Mouse (Mus musculus) granulocyte monocyte progenitor cell, adult 5-6 weeks (primary cell): Measurements from ENCODE around the gene Mdm1. TPM values are rescaled to one million over a fixed set of nuclear protein-coding genes. Genes with fewer than 3 reads are reported as not detected.

Experiments
- ATAC-seq: replicated peaks from 2 replicates; pipeline ENCODE4 v1.8.0; 2016; ENCODE audit warnings: mild to moderate bottlenecking, moderate TSS enrichment, inconsistent platforms; ENCODE audit not compliant: poor library complexity, severe bottlenecking
- total RNA-seq, 2 experiments: library from RNA; stranded (forward) in 1 of 2; stranded (reverse) in 1 of 2; fragments of 200-712, 200-1000 nt in 1 of 2; fragments of >200 nt in 1 of 2; fragmentation: Nextera tagmentation in 1 of 2; gene quantifications; 2 replicates each; pipeline ENCODE4 v1.2.3; 2014 to 2017

The Mdm1 gene
- 11.8 and 13.8 TPM in 2 replicates for total RNA-seq (2014; fragmentation: Nextera tagmentation)
- total RNA-seq (2017) = 33.8 and 47.5 TPM in 2 replicates

DNA sequence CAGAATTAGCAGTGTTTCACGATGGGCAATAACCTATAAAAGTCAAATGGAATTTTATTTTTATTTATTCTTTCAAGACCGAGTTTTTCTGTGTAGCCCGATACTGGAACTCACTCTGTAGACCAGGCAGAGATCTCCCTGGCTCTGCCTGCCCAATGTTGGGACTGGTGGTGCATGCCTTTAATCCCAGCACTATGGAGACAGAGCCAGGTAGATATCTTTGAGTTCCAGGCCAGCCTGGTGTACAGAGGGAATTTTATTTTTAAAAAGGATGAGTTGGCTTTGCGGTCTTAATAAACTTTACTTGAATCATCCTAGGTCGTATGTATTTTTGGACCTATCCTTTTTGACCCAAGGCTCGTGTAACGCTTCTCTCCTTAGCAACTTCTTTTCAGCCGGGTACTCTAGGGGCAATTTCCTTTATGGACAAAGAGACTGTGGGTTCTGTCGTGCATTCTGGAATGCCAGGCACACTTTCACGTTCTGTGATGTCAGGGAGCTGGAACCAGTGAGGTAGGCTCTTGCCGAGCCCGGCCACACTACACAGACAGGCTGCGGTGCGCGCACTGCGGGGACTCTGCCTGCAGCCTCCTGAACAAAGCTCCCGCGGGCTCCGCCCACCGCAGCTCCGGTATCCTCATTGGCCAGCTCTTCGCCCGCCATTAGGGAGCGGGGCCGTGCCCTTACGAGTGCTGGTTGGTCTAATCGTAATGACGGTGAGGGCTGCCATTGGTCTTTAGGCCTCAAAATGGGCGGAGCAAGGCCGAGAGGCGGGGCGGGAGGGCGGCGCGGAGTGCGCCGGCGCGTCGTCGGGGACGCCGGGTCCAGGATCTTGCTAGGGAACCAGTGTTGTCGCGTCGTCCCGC lies at the start of gene Mdm1:
TSS of gene Mdm1 (plus strand) at position 794 of the 866 bp plus-strand sequence.
- peak; percentile 96 for ATAC-seq

DNA sequence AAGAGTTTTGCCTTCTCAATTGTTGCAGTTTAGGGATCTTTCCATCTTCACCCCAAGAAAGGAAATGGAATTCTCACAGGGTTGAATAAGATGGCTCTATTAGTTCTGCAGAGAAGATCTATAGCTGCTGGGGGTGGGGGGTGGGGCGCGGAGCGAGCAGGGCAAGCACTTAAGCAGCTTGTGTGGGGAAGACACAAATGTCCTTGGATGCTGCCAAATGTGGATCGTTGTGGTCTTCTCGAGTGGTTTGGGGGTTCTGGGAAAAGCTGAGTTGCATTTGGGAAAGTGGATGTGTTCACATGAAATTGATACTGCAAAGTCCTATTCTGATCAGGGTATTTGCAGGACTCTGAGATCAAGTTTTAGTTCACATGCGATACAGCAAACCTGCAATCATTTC lies 48.9 kb upstream of the Mdm1 start:
- no peak for ATAC-seq

DNA sequence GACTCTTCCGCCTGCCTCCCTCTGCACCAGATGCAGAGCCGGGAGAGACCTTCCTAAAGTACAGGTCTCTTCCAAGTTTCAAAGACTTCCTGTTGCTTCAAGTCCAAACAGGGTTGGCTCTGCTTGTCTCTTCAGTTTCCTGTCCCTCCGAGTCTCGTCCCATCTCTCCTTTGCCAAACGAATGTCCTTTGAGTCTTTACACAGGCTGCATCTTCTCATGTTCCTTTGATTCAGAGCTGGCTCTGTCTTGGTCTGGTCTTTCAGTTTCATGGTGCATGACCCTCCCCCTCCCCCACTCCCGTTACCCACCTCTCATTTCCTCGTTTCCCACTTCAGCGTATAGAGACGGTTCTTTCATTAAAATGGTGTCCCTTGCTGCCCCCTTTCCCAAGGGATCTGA lies 47.9 kb upstream of the Mdm1 start:
- ATAC-seq = no peak

DNA sequence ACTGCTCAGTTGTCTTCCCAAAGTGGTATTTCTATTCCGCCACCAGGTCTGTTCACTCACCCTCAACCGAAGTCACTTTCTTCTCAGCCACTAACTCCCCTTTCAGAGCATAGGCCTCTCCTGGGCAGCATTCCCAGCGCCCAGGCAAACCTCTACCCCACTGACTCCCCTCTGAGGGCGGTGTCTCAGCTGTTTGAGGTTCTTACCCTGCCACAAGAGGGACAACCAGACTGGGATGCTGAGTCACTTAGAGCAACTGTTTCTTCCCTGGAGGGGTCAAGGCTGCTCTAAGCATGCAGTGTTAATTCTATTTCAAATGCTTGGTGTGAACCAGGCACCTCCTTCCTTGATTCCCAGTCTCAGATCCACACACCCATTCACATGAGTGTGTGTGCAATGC lies 46.8 kb upstream of the Mdm1 start:
- ATAC-seq = no peak

DNA sequence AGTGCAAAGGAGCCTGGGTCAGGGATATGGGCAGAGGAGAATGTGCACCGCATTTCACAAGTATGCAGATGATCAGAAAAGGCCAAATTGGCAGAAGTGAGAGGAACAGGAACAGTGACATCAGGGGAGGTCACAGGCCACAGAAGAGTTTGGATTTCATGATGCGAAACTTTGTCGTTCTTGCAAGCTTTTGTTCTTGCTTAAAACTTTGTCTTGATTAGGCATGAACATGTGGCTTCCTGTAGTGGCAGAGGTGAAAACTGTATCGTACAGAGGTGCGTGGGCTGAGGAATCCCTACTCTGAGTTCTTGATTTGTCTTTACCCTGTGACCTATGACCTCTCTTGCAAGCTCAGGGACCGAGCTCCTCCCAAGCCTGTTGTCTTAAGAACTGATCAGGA lies 45.4 kb upstream of the Mdm1 start:
- ATAC-seq = peak; percentile 18

DNA sequence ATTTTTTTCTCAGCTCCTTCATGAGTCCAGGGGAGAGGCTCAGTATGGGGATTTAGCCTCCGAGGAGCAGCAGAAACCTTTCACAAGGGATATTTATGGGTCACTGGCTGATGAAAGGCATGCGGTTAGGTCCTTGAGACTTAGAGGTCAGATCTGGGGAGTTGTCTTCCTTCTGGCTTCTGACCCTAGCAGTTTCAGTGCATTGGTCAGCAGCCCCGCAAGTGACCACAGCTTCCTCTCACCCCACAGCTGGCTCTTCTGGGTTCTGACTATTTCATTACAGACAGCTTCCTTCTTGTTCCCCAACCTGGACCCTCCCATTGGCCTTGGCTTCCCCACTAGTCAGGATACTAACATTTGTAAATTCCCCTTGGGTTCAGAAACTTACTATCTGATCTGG lies 43.7 kb upstream of the Mdm1 start:
- ATAC-seq = peak; percentile 57

DNA sequence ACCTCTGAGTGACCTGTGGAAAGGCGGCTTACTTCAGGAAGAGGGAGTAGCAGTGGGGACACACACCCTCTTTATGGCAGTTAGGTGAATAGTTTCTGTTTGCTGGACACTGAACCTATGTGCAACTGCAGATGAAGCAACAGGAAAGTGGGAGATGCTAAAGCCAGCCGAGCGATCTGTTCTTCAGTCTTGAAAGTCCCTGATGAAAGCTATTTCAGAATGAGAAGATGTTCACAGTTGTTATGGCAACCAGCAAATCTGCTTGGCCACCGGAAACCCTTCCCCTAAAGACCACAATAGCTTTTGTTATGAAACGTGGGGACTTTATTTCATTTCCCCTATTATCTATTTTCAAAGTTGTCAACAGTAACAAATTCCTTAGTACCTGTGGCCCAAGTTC lies 41.0 kb upstream of the Mdm1 start:
- ATAC-seq = peak; percentile 31

DNA sequence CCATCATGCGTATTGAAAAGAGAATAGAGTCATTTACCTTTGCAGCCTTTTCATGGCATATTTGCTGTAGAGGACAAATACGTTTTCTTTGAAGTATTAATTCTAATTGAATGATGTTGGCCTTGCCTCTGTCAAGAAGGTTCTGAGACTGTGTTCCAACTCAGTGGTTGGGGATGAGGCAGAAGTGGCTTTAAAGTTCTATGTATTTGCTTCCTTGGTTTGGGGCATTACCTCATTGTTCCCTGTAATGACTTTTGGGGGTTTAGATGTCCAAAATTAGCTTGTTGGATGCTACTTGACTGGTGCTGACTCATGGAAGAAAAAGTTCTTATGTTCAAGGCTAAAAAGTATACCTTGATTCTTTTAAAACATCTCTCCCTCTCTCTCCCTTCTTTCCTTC lies 40.6 kb upstream of the Mdm1 start:
- no peak for ATAC-seq

DNA sequence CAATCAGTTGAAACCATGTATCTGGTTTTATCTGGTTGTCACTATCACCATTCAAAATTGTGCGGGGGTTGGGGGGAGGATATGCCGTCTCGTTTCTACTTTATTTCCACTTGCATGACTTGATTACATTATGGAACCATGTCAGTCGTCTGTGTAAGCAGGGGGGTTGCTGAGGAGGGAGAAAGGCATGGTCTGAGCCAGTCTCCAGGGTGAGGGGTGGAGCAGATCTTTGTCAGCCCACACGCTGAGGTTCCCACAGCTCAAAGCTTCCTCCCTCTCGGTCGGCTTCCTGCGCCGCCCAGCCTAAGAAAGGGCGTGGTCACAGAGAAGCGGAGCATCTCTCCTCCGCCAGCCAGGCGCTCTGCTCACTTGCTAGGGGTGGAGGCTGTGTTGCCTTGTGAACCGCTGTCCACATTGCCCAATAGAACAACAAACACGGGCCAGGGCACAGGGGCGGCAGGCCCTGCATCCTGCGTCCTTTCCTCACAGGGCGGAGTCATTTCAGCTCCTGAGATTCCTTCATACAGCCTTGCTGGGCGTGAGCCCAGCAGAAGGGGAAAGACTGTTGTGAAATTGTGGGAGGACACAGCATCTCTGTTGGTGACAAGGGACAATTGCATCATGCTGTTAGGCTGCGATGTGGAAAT lies 38.5 kb upstream of the Mdm1 start:
- peak; percentile 76 for ATAC-seq

DNA sequence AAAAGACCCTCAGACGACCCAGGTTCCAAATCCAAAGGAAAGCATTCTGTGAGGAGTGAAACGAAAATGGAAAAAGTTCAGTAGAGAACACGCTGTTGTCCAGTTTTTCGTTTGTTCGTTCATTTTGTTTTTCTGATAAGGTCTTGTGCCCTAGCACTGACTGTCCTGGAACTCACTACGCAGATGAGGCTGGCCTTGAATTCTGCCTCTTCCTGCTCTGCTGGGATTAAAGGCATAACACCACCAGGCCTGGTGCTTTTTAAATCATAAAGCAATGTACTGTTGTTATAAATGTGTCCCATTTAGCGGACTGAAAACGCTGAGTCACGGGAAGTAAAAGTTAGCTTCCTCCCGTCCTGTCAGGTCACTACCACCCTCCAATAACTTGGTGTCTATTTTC lies 37.7 kb upstream of the Mdm1 start:
- ATAC-seq = no peak

DNA sequence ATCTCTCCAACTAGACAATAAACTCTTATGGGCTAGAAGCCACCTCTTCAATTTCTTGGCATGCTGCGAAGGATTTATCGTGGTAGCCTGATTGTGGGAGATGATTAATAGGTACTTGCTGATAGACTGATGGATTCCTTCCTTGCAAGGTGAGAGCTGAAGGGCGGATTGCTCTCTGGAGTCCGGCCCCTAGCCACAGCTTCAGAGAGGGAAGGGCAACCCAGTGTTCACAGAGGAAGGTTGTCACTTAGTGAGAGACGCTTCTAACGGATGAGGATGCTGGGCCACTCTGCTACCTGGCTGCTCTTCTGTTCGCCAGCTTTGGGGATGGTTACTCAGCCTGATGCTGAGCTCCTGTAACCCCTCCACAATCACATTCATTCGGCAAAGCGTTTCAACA lies 34.6 kb upstream of the Mdm1 start:
- ATAC-seq = no peak

DNA sequence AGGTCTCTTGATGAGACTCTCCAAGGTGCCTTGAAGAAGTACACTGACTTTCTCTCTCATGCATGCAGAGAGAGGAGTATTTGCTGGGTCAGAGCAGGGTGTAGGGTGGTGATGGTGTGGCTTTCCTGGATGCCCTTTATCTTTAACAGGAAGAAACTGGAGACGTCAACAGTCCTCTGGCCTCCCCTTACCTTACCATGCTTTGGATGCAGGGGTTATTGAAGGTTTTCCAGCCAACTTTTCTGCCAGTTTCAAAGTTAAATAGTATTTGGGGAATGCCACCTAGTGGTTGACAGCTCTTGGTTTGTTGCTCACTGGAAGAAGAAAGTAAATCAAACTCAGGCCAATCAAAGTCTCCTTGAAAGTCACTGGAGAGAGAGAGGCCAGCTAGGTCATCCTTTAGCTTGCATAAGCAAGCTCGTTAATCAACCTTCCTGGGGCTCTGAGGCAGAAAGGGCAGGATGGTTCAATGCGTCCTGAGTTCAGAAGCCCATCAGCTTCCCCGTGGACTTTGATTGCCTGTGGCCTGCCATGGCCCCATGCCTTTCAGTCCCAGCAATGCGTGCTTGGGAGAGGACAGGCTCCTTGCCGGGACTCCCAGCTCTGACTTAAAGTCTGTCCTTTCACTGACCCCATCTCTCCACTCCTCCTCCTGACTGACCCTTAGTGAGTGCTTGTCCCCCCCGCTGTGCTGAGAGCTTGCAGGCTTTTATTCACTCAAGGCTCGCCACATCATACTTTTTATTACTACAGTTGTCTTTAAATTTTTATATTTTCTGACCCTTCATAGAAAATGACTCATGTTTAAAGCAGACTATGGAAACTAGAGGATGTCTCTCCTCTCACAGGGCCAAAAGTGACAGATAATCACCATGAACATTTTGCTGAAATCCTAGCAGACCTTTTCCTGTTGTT lies 31.3 kb upstream of the Mdm1 start:
- ATAC-seq = no peak

DNA sequence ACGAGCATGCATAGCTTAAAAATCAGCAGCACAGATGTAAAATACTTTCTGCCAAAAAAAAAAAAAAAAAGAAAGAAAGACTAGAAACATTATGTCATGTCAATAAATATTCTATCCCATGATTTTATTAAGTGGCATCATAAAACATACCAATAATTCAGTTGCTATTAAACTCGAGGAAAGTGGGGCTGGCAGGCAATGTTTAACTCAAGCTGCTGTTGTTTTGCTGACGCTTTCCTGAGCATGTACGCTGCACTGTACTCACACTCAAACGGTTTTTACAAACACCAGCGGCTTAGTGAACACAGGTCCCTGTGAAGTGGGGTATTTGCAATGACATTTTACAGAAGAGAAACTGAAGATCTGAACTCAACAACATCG lies 30.7 kb upstream of the Mdm1 start:
- no peak for ATAC-seq

DNA sequence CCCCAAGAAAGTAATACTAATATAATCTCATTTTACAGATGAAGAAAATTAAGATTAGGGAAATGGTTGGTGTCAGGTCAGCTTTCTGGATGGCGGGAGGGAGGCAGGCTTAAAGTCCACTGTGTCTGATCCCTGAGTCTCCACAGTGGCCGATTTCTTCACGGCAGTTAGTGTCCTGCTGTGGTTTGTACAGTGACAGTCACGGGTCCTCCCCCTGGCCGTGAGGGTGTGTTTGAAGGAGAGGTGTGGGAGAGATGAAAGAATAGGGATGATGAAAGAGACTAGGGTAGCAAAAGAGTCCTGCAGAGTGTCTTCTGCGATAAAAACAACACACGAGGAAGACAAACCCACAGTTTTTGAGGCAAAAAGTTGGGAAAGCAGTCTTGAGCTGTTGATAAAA lies 30.0 kb upstream of the Mdm1 start:
- ATAC-seq = peak; percentile 81

DNA sequence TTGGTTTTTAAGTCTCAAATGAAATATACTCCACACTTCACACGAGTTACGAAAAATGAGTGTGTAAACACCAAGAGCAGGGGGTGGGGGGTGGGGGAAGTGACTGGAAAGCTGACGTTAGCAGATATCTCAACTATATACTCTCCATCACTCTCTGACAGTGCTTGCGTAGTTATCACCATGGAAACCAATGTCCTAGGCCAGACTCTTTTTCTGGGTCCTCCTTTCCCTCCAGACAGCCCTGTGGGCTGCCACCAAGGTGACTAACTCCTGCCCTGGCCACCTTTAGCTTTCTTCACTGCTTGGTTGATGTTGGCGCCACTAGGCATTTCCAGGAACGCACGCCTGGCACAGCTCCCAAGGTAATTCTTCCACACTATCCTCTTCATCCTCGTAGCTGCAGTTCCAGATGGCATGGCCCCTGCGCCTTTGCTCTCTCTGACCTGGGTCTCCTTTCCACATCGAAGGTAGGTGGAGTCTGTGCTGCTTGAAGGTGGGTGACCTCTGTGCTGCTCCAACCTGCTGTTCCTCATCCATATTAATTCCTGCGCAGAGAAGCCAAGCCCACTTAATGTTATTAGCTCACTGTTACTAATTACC lies 29.2 kb upstream of the Mdm1 start:
- no peak for ATAC-seq

DNA sequence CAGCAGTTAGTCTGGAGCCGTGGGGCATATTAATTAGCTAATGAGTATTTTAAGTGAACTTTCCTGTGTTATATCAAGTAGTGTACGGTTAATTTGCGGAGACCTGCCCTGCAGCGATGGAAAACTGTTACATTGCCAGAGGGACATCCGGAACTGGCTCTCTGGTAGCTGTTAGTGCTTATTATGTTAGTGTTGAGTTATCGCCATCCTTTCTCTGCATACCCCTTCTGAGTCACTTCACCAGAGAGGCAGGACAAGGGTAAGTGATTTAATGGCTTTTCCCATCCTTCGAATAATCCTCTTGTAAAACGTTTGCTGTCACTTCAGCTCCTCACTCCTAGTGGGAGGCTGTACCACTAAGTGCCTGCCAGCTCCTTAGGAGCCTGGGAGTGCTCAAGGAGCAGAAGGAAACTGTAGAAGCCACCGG lies 28.3 kb upstream of the Mdm1 start:
- no peak for ATAC-seq

DNA sequence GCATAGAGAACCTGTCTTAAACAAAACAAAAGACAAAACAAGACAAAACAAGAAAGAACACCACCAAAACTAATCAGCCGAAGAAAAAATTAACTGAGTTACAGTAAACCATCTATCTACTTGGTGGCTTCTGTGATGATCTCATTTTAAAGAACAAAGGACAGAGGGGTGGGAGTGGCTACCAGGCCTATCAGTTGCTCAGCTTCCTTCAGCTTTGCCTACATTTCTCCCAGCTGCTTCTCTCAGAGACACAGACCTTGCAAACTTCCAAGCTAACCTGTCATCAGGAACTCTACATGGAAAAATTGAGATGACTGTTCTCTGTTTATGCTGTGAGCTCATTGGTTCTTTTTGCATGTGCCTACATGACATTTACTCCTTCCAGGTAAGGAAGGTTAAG lies 27.3 kb upstream of the Mdm1 start:
- ATAC-seq = no peak

DNA sequence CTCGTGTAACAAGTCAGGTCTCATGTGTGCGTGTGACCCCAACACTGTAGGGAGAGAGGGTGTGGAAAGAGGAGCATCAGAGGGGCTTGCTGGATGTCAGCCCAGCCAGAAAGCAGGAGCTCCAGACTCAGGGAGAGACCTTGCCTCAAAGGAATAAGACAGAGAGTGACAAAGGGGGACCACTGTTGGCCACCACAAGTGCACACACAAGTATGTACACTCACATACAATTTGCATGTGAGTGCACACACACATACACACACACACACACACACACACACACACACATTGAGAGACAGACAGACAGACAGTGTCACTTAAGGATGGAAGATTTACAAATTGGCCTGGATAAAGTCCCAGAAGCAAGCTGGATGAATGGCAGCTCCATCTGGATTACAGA lies 25.2 kb upstream of the Mdm1 start:
- no peak for ATAC-seq

DNA sequence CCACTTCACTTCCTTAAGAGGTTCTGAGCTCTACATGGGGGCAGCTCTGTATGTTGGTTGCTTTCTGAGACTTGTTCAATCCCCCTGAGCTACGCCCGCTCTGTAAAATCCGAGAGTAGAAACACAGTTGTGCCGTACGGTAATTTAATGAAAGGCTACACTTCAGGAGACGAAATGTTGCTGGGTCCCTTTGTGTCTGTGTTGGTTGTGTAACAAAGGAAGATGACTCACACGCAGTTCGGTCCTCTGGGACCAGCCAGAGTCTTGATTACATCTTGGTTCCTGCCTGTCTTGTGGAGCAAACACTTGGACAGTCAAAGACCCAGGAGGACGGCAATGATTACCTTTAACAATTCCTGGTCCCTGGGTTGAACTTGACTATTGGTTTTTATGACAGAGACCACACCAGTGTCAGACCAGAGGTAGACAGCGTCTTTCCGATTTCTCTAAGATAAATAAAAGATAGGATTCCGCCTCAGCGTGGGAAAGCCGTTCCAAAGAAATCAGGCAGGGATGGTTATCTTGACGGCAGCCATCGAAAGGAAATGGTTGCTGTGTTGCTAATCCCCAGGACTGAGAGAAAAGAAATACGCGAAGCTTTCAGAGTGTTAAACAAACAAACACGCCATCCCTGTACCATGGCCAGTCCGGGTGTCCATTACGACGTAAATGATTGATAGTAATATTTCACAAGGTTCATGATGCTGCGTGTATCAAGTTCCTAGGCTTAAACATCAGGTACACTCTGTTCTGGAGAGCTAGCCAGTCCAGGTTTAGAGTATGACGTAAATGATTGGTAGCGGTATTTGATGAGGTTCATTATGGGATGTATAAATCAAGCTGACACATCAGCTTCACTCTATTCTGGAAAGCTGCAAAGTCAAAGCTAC lies 20.3 kb upstream of the Mdm1 start:
- ATAC-seq = peak; percentile 82

DNA sequence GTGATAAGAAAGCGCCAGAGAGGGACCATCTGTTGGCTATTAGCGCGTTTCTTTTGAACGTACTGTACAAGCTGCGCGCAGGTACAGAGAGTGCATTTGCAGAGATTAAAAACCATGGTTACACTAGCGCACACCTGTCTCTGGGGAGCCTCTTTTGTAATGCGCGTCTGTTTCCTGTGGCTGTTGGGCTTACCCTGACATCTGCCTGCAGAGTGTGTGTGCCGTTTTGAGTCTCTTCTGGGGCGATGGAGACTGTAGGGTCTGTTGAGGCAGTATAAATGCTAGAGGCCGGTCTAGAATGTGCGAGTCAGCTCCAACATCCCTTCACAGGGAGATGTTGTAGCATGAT lies 19.7 kb upstream of the Mdm1 start:
- peak; percentile 36; the same call in 1 of the 2 replicates for ATAC-seq
